Mouse (Mus musculus) thymus, postnatal 36 days (tissue): ENCODE data around the gene Trir.
A peak's percentile ranks its signal among the peaks of the same experiment; 100 is the strongest.

Source experiments
- DNase-seq, 2 experiments: peaks; one replicate each; pipeline ENCODE4 v3.0.0; 2022; ENCODE audit warnings: mixed read lengths in 2 of 2

Trir gene

GRCm38 (mm10) chr8:85037366-85037680 is 10.7 kb downstream of the Trir start:
- no peak for DNase-seq

- DNase-seq, result peak; percentile 74 to 79
Measured at GRCm38 (mm10) chr8:85037681-85038531, 11.3 kb downstream of the Trir start.

- no peak for DNase-seq
Measured at GRCm38 (mm10) chr8:85043619-85044018, 17.0 kb downstream of the Trir start.

- DNase-seq, result no peak
Measured at GRCm38 (mm10) chr8:85057367-85057766, 30.7 kb downstream of the Trir start.

GRCm38 (mm10) chr8:85059879-85060616 is 33.4 kb downstream of the Trir start, which contains the start of gene Fbxw9:
TSS of gene Fbxw9 (plus strand) at chr8:85060055.
- peak; percentile 78 to 83 for DNase-seq

- no peak for DNase-seq
Measured at GRCm38 (mm10) chr8:85062603-85063002, 36.0 kb downstream of the Trir start.

GRCm38 (mm10) chr8:85065213-85065612 is 38.6 kb downstream of the Trir start:
- no peak for DNase-seq

- DNase-seq, result no peak
Measured at GRCm38 (mm10) chr8:85067155-85067554, 40.5 kb downstream of the Trir start.

GRCm38 (mm10) chr8:85067982-85068381 is 41.4 kb downstream of the Trir start, which contains the start of gene Gm5741:
TSS of gene Gm5741 (minus strand) at chr8:85067982.
- DNase-seq, result no peak

- no peak for DNase-seq
Measured at GRCm38 (mm10) chr8:85071041-85071440, 44.4 kb downstream of the Trir start.

- peak; percentile 85 to 89 for DNase-seq
Measured at GRCm38 (mm10) chr8:85071514-85072281, 45.1 kb downstream of the Trir start, which contains the start of gene Dhps. TSS of gene Dhps (plus strand) at chr8:85071757.

GRCm38 (mm10) chr8:85072364-85072929 is 45.8 kb downstream of the Trir start:
- peak in 1 of 2 experiments; percentile 32 for DNase-seq

GRCm38 (mm10) chr8:85073041-85073612 is 46.5 kb downstream of the Trir start:
- no peak for DNase-seq

- no peak for DNase-seq
Measured at GRCm38 (mm10) chr8:85074167-85074566, 47.5 kb downstream of the Trir start.

GRCm38 (mm10) chr8:85074617-85075016 is 48.0 kb downstream of the Trir start:
- no peak for DNase-seq

- no peak for DNase-seq
Measured at GRCm38 (mm10) chr8:85076001-85076400, 49.4 kb downstream of the Trir start.

GRCm38 (mm10) chr8:85076993-85077392 is 50.4 kb downstream of the Trir start:
- peak; percentile 64 to 71 for DNase-seq
